Mouse (Mus musculus) Patski (cell line): ENCODE data around the gene Nfyc. TPM values are rescaled to one million over a fixed set of nuclear protein-coding genes. Genes with fewer than 3 reads are reported as not detected.

Experiments
- ATAC-seq: fragments of 100-300 bp; one replicate; pipeline ENCODE4 v1.8.0; 2021
- CTCF ChIA-PET: fragments of 350-600 bp; sonication (Branson Sonifier 250); formaldehyde crosslinking; loops from one replicate; lab custom pipeline; 2022; ENCODE audit warnings: inconsistent platforms; lab: Charles Lee
- POLR2A ChIA-PET: fragments of 350-600 bp; sonication (Branson Sonifier 250); formaldehyde crosslinking; loops from one replicate; lab custom pipeline; 2022; ENCODE audit warnings: antibody characterized with exemption, inconsistent platforms; lab: Charles Lee
- DNase-seq: peaks from one replicate; pipeline ENCODE4 v3.0.0-alpha.2; 2011; ENCODE audit warnings: low read depth, low spot score
- H3K27me3 ChIP-seq: fragments of 371-371 bp; one replicate; pipeline ENCODE4 v1.5.1; 2021
- CTCF ChIP-seq: fragments of 100-300 bp; IDR thresholded peaks from one replicate; pipeline ENCODE4 v1.5.1; 2021
- in situ Hi-C: fragments of 300-500 bp; cut with MboI; formaldehyde crosslinking; loops from 3 replicates; pipeline ENCODE4 v1.11.1; 2018; ENCODE audit warnings: low pct_unique_long_range_greater_than_20kb, mixed read lengths
- polyA plus RNA-seq: library from polyadenylated mRNA; unstranded; gene quantifications from one replicate; pipeline ENCODE4 v1.2.3, GENCODE M21; 2021

Nfyc gene
- polyA plus RNA-seq, 1 experiment from 2014 or later: 52.8 TPM

DNA sequence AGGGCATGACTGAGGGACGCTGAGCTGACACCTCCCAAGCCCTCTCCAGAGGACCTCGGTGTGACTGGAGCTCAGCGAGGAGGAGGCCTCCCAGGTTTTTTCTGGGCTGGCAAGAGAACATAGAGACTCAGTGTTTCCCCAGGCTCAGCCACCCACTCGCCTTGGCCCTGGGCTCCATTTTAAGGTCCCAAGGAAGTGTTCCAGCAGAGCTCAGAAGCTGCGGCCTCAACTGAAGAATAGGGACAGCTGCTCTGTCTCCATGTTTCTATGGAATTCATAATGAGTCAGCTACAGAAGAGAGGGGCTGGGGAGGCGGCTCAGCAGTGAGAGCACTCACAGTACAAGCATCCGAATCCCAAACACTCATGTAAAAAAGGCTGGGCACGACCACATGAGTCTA, 113.8 kb downstream of the Nfyc start:
- ATAC-seq: no peak
- ChIA-PET POLR2A (no interaction called here), CTCF (no interaction called here)

GRCm38 (mm10) chr4:120716765-120717164, 114.6 kb downstream of the Nfyc start:
- TF ChIP-seq CTCF: no peak
- ATAC-seq (no peak), DNase-seq (no peak)
- H3K27me3 ChIP-seq: no peaks in the 10 kb centered on the region
- in situ Hi-C loops: no loop called here
- CTCF ChIA-PET: no interaction called here
- POLR2A ChIA-PET: no interaction called here

More for the DNA sequence above, 113.8 kb downstream of the Nfyc start:
- DNase-seq: no peak
- H3K27me3 ChIP-seq: no peaks in the 10 kb centered on the region
- in situ Hi-C loops: no loop called here
- TF ChIP-seq CTCF: no peak

DNA sequence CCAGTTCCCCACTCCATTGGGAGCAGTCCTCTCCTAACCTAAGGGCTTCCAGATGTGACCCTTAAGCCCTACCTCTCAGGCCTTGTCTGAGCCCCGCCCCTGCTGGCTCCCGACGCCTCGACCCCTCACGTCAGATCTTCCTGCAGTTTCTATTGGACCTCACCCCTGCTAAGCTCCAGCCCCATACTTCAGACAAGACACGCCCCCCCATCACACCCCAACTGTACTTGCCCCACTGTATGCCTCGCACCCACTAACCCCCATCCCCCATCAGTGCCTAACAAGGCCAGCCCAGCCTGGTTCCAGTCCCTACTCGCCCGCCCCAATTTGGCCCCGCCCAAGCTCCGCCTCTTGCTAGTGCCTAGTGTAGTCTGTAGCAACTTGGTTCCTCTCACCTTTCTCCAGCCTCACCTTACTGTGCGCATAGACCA, 115.2 kb downstream of the Nfyc start:
- ATAC-seq: no peak
- ChIA-PET CTCF (no interaction called here), POLR2A (no interaction called here)
- no peaks in the 10 kb centered on the region for H3K27me3 ChIP-seq
- no peak for DNase-seq
- in situ Hi-C loops: no loop called here
- TF ChIP-seq CTCF: no peak

DNA sequence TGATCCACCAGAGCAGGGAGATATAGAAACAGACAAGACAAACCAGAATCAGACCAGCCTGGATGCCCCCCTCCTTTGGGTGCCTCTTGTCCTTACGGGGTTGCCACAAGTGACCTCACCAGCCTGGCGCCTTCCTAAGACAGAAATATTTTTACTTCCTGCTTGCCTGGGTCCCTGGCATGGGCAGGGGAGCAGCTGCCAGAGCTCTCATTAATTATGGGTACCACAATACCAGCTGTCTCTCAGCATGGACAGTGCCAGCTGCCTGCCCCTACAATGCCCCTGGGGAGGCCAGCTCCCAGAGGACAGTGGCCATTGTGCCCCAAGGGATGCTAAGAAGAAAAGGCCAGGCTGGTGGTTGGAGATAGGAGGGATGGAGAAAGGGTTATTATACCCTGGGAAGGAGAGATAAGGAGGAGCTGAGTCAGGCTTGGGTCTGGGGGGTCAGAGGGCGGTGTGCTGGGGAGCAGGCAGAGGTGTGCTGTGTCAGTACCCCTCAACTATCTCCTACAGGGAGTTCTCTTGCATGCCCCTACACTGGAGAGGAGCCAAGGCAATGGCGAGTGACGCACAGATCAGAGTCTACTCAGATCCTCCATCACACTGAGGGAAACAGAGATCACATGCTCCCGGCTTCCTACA, 117.4 kb downstream of the Nfyc start:
- in situ Hi-C loops: no loop called here
- ChIA-PET CTCF (no interaction called here), POLR2A (no interaction called here)
- ATAC-seq (no peak), DNase-seq (no peak)
- TF ChIP-seq CTCF: no peak
- peaks cover 3% of the 10 kb centered on the region for H3K27me3 ChIP-seq

DNA sequence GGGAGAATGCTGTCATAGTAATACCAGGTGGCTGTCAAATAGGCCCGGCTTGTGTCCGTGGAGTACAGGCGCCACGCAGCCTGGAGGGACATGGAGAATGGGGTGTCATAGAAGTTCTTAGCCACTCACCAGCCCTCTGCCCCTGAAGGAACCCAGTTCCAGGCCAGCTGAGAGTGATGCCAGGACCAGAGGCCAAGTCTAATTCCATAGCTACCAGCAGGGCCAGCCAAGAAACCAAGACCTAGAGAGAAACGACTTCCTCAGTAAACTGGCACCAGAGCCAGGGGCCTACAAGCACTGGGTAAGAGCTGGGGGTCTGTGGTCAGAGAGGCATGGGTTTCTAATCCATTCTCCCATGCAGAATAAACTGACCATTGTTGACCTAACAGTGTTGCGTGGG, 118.4 kb downstream of the Nfyc start:
- ChIA-PET CTCF (interaction anchor here (1.0 kb wide), 1 partner anchor 11 kb away, joined by 3 read pairs; no protein-coding TSS in a partner anchor), POLR2A (no interaction called here)
- peaks cover 8% of the 10 kb centered on the region for H3K27me3 ChIP-seq
- ATAC-seq (no peak), DNase-seq (no peak)
- in situ Hi-C loops: no loop called here
- no peak for TF ChIP-seq CTCF

GRCm38 (mm10) chr4:120712236-120712635, 119.1 kb downstream of the Nfyc start:
- in situ Hi-C loops: no loop called here
- no peak for ATAC-seq
- POLR2A ChIA-PET: no interaction called here

More at GRCm38 (mm10) chr4:120712236-120712635, 119.1 kb downstream of the Nfyc start:
- H3K27me3 ChIP-seq: peaks cover 8% of the 10 kb centered on the region
- CTCF ChIA-PET: interaction anchor here (1.0 kb wide), 1 partner anchor 12 kb away, joined by 3 read pairs; no protein-coding TSS in a partner anchor
- TF ChIP-seq CTCF: no peak
- no peak for DNase-seq

Other genes with a start within 250 kb of the Nfyc start
- not detected for gene Gm8439, start 242.8 kb downstream of the Nfyc start, polyA plus RNA-seq
- 0.10 TPM for gene Cited4, start 165.0 kb downstream of the Nfyc start, polyA plus RNA-seq
- 0.12 TPM for gene Kcnq4, start 83.0 kb downstream of the Nfyc start, polyA plus RNA-seq
- gene Rims3, start 23.2 kb upstream of the Nfyc start, polyA plus RNA-seq: not detected
- 1.0 TPM for gene Exo5, start 93.4 kb upstream of the Nfyc start, polyA plus RNA-seq
- 1.4 TPM for gene Zfp69, start 120.1 kb upstream of the Nfyc start, polyA plus RNA-seq
- 27.3 TPM for gene Smap2, start 185.7 kb upstream of the Nfyc start, polyA plus RNA-seq
- gene Col9a2, start 207.8 kb upstream of the Nfyc start, polyA plus RNA-seq: 0.05 TPM